Mouse (Mus musculus): ENCODE data around the gene Glyctk.
A peak's percentile ranks its signal among the peaks of the same experiment; 100 is the strongest.

Glyctk gene

DNA sequence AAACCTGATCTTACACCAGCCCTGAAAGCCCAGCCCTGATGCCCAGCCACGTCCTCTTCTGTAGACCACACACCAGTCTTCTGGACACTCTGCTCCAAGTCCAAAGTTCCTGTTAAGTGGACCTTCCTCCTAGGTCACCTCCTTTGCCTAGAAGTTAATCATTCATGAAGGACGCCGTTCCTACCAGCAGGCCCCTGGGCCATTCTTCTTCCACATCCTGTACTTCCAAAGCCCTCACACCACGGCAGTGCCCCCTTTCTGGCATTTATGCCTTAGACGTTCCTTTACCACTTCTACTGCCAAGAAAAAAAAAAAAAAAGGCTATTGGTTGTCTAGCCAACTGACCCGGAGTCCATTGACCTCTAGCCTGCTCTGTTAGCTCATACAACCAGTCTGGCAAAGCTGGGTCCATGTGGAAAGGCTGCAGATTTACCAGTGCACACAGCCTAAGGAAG lies at the start of gene Glyctk:
TSS of gene Glyctk (minus strand) at position 102 of the 455 bp plus-strand sequence.
- DNase-seq: no peak

DNA sequence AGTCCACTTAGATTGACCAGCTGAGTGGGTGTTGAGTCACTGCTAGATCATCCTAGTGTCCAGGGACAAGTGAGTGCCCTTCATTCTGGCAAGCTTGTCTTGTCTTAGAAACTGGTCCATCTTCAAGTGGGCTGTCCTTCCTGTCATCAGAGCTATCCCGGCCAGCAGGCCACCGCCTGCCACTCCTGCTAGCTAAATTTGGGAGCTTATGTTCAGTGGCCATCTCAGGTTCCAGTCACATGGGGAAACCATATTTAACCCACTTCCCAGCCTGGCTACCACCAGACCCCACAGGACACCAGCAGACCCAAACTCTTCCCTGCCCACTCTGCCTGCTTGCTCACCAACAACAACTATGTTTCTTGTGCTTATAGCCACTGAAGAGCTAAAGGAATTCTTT lies 48.6 kb upstream of the Glyctk start:
- no peak for DNase-seq

DNA sequence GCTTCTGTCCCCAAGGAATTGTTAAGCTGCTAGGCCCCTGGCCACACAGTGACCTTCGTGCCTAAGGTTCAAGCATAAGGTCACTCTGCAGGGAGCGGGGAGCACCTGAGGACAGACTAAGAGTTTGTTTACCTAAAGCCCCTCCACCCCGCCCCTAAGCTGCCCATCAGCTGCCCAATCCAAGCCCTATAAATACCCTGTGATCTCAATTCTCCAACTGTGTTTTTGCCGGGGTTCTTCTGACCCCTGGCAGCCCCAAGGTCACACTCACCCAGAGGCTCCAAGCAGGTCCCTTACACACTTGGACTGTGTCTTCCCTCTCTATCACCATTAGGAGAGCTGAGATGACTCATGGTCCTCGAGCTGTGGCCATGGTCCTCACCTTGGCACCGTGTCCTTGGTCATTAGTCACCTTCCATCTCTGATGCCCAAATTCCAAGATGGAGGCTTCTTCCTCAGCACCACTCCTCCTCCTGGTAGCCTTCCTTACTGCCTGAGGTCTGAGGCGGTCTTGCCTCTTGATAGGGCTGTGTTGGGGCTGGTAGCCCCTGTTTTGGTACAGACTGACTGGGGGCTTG lies 47.9 kb upstream of the Glyctk start:
- no peak for DNase-seq

DNA sequence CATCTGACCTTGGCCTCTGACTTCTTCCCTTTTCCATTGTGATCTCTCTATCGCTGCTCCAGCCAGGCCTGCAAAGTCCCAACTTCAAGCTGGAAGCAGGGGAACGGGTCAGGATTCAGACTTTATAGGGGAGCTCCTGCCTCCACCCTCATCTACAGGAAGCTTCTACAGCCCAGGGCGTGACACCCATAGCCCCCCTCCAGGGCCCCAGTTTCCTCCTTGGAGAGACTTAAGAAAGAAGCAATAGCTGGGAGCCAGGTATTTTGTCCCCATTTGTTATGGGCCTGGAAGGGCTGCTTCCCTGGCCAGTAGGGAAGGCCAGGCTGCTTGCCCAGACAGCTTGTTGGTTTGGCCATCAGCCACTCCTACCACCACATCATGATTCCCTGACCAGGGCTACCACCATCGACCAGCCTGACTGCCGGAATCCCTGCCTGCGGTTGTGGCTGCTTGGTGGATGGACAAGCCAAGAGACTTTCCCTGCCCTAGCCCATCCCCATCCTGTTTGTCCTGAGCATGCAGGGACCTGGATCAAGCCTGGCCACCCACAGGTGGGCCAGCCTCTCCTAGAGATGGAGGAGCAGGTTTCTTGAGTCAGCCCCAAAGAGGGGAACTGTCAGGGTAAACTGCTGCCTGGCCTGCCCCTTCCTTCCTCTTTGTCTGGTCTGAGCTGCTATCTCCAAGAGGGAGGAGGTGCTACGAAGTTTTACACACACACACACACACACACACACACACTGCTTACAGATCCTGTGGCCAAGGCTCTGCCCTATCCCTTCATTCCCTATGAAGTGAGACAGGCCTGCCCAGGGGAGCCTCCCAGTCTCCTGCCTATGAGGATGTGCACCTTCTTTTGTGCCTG lies 46.3 kb upstream of the Glyctk start:
- DNase-seq: peak; percentile 71

DNA sequence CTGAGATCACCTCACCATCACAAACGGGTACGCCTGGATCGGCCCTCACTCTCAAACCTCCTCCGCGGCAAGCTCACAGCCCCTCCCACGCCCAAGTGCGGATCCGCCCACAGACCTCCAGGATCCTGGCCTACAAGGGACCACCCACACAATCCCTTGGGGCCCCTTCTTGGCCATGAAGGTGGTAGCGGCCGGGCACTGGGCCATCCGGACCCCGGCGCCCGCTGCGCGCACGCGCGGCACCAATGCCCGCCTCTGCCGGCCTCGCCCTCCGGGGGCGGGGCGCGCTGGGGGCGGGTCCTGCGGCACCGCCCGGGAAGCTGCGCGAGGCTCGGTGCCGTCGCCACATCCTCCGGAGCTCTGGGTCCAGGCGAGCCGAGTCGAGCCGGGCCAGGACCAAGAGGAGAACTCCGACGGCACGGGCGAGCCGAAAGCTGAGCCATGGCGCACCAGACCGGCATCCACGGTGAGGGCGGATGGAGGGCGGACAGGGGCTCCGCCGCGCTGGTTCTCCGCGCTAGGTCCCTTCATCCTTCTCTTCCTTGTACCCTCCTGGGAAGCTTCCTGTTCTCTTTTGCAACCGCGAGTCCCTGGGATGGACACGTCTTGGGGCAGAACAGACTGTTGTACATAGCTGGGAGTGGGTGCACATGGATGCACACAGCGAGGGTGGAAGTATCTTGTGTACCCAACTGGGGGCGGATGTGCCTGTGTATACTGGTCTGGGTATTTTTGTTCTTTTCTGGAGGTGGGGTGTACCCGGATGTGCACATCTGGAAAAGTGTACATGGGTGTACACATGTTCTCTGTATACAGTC lies 45.1 kb upstream of the Glyctk start, which contains the start of gene Twf2:
TSS of gene Twf2 (plus strand) at position 290 of the 818 bp plus-strand sequence.
- DNase-seq: peak; percentile 90

DNA sequence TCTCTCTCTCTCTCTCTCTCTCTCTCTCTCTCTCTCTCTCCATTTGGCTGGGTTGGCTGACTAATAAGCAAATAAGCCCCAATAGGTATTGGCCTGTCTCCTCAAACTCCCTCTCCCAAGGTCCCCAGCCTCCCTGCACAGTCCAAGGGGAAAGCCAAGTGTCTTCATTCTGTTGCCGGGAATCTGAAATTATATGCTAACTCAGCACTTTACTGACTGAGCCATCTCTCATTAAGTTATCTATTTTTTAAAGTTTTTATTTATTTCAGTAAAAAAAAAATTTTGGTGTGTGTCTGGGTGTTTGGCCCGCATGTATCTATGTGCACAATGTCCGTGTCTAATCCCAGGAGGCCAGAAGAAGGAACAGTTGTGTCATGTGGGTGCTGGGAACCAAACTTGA lies 44.0 kb upstream of the Glyctk start:
- no peak for DNase-seq

DNA sequence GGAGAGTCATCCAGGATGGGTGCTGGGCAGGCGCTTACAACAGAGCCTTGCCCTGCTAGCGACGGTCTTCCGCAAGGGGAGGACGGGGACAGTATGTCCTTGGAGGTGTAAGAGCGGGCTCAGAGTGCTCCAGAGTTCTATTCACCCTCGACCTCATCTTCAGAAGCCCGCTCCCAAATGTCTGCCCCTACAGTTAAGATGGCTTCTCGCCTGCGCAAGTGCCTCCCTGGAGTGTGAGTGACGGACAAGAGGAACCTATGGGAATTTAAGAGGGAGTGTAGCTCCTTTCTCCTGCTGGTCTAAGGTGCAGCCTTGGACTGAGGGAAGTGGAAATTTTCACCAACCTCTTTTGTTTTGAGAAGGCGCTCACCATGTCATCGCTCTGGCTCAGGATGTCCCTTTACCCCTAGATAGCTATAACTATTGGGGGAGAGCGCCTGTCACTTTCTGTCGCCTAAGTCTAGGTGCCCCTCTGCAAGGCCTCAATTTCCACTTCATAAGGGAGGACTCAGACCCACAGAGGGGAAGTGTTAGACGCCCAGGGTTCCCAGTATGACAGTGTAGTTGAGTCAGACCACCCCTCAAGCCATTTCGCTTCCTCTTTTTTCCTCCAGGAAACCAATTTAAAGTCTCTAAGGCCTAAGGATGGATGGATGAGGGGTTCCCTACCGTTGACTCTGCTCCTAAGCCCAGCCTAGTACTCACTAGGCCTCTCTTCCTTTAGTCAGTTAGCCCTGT lies 41.8 kb upstream of the Glyctk start, which contains the start of gene Ppm1m:
TSS of gene Ppm1m (minus strand) at position 212 of the 738 bp plus-strand sequence.
- no peak for DNase-seq

DNA sequence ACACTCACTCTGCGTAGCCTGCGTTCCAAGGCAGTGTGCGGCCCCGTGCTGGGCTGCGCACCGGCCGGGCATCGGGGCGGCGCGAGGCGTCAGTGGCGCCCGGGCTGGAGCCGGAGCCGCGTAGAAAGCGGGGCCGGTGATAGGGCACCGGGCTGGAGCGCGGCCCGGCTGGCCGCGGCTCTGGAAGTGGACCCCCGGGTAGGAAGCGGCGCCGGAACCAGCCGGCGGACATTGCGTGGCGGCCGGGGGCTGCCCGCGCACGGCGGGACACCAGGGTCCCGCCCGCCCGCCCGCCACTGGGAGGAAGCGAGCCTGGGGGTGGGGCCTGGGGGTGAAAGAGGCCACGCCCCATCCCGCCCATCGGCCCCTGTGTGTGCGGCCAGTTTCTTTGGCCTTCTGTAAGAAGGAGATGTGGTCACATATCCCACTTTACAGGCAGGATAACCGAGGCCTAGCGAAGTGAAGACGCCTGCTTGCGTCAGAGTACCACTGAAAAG lies 41.1 kb upstream of the Glyctk start:
- DNase-seq: no peak

DNA sequence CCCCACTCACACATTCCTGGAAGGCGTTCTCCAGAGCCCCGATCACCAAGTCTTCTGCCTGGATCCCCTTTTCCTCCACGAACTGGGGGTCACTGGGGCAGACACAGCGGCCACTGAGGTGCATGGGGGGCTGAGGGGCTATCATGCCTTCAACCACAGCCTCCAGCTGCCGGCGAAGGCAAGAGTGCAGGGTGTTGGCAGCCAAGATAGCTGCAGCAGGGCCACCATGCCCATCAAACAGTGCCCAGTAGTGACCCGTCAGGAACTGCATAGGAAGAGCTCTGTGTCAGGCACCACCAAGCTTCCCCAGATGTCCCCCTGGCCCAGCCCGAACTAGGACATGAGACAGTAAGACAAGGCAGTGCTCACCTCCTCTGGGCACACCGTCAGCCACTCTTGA lies 39.8 kb upstream of the Glyctk start:
- no peak for DNase-seq

DNA sequence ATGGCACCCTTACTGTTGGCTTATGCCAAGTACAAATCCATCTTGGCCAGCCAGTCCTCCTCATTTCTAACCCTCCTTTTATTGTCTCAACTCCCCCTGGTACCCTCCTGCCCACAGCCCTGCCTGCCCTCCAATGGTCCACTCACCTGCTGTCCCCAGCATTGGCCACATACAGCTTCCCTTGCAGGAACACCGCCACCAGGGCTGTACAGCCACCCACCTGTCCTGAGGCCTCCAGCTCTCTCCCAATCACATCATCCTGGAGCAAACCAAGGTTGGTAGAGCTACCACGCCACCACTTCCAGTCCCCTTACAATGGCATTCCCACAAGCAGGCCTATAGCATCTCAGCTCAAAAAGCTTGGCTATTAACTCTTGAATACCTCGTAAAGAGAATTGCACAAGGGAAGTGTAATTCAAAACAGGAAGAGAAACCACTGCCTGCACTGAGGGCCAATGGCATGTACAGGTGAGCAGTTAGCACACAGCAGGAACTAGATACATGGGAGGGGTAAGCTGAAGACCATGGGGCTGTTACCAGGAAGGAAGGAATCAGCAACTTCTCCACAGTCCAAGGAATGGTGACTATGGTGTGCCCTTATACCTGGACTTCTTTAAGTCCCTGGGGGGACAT lies 39.3 kb upstream of the Glyctk start:
- no peak for DNase-seq

DNA sequence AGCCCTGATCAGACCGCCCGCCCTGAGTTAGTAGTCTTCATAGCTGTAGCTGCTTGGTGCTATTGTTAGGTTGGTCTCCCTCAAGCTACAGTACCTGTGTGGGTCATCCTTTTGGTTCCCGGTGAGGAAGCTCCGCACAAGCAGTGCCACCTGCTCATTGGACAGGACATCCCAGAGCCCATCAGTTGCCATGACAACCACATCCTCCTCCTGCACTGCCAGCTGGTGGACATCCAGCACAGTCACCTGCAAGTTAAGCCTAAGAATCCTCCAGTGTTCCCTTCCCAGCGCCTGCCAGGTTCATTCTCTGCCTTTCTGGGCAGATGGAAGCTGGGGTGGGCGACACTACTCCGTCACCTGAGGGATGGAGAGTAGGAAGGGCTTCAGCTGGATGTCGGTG lies 37.8 kb upstream of the Glyctk start:
- DNase-seq: peak; percentile 71

DNA sequence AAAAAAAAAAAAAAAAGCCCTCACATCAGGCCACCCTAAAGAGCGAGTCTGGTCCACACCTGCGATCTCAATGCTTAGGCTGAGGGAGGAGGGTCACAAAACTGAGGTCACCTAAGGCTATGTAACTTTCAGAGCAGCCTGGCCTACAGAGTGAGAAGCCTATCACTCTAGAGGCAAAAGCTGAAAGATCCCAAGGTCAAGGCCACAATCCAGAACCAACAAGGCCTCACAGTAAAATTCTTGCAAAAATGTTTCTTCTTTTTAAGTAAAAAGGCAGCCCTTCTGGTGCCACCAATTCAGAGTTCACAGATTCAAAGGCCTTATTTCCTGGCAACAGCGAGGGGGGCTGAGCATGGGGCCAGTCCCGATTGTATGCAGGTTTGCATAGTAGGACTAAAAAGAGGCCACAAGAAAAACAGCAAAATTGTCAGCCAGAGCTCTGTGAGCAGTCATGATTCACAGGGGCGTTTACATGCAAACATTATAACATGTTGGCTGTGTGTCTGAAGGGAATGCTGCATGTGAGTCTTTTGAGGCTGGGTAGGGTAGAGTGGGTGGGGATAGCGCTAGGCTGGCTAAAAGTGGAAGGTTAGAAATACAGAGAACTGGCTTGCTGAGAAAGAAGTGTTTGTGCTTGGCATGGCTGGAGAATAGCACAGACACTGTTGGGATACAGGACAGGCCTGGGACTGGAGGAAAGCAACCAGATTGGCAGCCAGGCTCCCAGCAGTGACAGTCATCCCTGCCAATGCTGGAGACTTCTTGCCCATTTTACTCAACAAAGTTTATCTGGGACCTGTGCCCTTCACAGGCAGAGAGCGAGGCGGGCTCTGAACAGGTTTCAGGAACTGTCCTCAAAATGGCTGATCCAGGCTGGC lies 36.2 kb upstream of the Glyctk start:
- no peak for DNase-seq

DNA sequence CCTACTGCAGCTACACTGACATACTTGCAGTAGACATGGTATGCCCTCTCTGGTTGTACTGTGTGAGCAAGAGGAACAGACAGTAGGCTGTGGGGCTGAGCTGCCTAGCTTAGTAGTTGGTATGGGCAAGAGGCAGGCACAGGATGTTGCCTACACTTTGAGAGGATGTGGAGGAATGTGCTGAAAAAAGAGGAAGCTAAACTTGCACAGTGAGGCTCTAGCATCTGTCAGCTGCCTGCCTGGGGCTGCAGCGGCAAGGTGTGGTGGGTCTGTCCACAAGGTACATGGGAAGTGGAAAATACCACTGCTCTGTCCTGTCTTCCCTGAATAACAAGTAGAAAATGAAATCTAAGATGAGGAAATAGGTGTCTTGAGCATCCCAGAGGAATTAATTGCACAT lies 35.1 kb upstream of the Glyctk start:
- no peak for DNase-seq

DNA sequence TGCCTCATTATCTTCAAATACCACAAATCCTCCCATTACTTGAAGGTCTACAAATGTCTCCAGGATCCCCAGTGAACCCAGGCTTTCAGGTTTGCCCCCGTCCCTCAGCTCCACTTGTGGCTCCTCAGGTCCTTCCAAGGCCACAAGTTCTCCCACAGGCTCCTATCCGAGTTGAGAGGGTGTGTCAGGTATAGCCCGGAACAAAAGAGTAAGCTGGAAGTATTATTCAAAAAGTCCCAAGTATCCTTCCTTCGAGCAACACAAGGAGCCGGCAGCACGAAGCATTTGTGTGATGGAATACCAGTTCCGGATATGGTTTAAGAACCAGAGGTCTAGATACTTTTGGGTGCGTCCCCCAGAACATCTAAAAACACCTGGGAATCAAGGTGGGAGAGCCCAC lies 34.1 kb upstream of the Glyctk start:
- no peak for DNase-seq

DNA sequence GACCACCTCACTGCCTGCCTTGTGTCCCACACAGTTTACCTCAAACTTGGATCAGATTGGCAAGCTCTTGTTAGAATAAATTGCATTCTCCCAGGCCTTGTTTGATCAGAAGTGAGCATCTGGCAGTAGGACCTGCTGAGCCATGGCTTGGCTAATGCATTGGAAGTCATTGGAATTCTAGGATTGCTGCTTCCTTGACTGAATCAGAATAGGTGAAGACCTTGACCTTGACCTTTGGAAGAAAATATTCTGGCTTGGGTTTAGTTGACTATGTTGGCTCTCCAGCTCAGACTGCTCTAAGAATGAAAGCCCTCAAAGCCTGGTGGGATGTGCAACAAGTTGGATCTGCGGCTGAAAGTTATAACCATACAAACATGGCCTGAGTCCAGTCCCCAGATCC lies 33.4 kb upstream of the Glyctk start:
- DNase-seq: no peak

DNA sequence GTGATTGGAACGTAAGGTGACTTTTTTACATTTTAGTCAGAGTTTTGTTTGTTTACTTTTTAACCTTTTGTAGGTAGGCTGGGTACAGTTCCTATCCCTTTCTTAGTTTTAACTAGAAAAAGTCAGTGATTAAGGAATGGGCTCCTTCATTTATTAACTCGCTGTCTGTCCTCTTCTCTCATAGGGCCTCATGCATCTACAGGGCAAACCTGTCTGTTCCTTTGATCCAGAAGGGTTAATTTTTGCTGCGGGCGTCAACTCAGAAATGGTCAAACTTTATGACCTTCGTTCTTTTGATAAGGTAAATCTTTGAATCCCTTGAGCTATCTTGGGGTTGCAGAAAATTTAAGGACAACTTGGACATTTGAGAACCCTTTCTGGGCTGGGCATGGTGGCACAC lies 26.1 kb upstream of the Glyctk start:
- no peak for DNase-seq

DNA sequence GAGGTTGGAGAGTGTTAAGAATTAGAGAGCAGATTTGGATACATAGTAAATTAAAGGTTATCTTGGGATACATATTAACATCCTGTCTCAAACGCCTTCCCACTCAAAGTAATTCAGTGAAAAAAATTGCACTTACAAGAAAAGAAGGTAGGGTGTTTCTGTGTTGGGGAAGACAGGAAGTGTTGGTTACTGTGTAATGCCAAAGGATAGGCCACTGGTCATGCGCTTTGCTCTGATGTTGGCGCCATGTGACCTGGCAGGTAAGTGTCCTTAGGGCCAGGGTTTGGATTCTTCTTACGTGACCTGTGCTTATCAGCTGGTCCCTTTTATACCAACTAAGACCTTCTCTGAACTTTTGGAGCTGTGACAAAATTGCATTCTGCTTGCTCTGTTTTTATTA lies 24.2 kb upstream of the Glyctk start:
- no peak for DNase-seq

DNA sequence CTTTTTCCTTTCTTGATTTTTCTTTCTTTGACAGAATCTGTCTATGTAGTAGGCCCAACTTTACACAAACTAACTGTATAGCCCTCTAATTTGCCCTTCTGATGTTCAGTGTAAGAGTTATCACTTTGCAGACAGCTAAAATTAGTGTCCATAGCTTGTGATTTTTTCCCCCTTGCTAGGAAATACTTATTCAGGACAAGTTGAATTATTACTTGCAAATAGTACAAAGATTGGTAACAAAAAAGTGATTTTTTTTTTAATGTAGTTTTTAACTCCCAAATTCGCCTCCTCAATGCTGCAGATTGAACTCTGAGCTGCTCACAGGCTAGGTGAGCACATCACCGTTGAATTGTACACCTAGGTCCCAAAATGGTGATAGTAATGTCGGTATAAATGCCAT lies 22.0 kb upstream of the Glyctk start:
- DNase-seq: no peak

DNA sequence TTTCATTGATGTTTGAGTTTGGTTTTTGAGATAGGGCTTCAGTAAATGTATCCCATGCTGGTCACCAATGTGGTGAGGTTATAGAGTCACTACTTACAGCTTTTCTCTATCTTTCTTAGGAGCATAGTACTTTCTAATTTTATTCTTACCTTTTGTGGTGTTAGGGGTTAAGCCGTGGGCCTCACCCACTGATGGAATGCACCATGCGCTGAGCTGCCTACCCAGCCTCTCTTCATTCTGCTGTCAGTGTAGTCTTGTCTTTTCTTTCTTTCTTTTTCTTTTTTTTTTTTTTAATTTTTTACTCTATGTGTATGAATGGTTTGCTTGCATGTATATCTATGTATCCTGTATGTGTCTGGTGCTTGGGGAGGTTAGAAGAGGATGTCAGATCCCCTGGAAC lies 21.5 kb upstream of the Glyctk start:
- no peak for DNase-seq

DNA sequence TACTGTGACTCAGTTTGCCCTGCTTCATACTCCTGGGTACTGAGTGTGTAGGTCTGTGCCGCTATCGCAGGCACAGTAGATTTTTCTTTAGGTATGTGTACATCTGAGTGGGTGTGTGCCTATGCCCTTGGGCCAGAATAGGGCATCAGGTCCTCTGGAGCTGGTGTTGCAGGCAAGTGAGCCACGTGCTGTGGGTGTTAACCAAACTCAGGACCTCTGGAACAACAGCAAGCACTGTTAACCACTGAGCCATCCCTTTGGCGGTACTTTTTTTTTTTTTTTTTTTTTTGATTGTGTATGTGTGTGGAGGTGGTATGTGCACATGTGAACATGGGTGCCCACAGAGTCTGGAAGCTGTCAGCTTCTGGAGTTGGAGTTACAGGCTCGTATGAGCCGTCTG lies 19.9 kb upstream of the Glyctk start:
- DNase-seq: no peak

DNA sequence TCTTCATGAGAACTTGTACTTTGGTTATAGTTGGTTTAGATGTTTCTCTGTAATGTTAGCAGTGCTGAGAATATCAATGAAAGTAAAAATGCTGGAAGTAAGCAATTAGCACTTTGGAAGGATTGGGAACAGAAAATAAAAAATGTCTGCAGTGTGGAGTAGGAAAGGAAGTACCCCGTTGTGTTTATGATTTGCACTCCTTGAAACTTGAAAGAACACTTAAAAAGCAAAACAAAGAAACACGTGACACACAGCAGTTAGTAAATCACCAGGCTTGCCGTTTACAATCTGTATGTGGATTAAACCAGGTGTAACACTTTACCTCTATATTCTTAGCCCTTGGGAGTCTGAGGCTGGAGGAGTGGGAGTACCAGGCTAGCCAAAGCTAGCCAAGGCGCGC lies 18.8 kb upstream of the Glyctk start:
- no peak for DNase-seq

Measured in cerebellum, adult 11 months (tissue).